Mouse (Mus musculus) left cerebral cortex, adult 18-20 months (tissue): ENCODE data around the gene Sh3rf1. TPM values are rescaled to one million over a fixed set of nuclear protein-coding genes. Genes with fewer than 3 reads are reported as not detected.

Experiments used
- DNase-seq, 2 experiments: peaks; one replicate each; pipeline ENCODE4 v3.0.0; 2021 to 2022; ENCODE audit warnings: low spot score in 2 of 2, mixed read lengths in 1 of 2
- total RNA-seq, 2 experiments: library from RNA; stranded (reverse); gene quantifications; 2 replicates each; pipeline ENCODE4 v1.2.3; 2021

Sh3rf1 gene
- total RNA-seq, 2 experiments from 2014 or later, result 38.7 to 39.5 TPM

DNA sequence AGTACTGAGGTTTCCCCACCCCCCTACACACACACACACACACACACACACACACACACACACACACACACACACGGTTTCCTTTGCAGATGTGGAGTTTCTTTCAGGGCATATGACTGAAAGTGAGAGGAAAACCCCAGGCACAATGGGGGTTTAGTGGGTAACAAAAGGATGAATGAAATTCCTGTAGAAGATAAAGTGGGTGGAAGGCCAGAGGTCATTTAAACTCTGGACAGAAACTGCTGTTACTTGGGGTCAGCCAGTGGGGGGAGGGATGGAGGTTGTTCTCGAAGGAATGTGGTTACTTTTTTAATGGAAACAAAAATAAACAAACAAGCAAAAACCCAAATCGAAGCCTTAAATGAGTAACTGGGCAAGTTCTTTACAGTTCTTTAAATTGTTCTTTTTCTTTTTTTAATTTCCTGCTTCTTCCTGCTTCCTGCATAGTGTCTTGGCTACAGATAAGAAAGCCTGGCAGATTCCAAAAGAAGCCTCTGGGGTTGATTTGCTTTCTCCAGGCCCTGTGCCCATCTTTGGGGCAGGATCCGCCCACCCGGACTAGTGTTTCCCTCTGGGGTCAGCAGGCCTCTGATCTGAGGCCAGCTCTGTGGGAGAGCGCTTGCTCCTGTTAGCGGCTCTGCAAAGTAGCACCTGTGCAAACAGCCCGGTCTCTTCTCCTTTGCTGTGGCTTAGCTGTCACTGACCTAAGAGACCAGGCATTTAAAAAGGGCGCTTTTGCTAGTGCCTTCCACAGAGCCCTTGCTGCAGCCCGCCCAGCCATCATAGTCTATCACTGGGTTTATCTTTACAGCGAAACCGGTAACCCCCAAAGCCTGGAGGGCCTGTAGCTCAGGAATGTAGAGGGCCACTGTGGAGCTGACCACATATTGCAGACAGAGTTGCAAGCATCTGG is 59.8 kb downstream of the Sh3rf1 start:
- DNase-seq, result no peak

DNA sequence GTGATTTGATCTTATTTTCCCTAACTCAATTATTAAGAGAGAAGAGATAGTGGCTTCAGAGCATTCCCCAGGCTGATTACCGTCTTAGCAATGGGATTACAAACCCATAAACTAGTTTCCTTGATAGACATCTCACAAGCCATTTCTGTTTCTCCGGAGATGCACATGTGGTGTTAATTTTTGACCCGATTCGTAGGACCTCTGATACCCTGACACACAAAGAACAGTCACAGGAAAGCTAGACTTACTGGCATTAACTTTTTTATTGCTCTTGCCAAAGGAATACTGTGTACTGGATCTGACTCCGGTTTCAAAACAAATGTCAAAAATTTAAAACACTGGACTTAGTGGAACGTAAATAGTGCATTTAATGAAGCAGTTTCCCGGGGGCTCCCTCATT is 62.2 kb downstream of the Sh3rf1 start:
- no peak for DNase-seq

- no peak for DNase-seq
Measured at GRCm38 (mm10) chr8:61286394-61286793, 62.7 kb downstream of the Sh3rf1 start.

- no peak for DNase-seq
Measured at GRCm38 (mm10) chr8:61286795-61287385, 63.2 kb downstream of the Sh3rf1 start.

GRCm38 (mm10) chr8:61288006-61288566 is 64.4 kb downstream of the Sh3rf1 start:
- no peak for DNase-seq

DNA sequence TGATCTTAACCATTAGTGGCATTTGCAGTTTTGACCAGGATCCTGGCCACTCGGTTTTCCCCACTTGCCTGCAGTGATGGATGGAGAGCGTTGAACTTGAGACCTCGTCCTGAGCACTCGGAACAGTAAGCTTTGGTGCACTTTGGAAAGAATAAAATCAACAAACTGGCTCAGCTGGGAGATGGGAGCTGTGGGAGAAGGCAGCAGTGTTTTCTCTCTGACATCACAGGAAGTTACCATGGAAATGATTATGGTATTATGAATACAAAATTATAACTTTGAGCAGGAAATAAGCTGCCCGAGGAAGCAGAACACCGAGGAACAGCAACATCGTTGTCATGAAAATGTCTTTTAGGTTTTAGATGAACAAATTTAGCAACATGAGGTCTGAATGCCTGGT is 65.0 kb downstream of the Sh3rf1 start:
- DNase-seq, result no peak

- DNase-seq, result no peak
Measured at GRCm38 (mm10) chr8:61295040-61295439, 71.4 kb downstream of the Sh3rf1 start.

DNA sequence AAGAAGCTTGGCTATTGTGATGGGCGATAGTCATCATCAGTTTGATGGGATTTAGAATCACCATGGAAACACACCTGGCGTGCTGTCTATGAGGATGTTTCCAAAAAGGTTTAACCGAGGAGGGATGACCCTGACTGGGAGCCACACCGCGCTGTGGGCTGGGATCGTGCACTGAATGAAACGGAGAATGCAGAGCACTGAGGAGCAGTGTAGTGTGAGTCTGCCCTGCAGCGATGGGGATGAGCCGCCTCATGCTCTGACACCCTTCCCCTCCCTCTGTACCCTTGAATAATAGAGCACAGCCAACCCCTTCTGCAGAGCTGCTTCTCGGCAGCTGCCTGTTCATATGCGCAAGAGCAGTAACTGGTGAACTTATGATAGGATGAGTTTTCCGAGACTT is 71.8 kb downstream of the Sh3rf1 start:
- DNase-seq, result no peak

GRCm38 (mm10) chr8:61298828-61299227 is 75.2 kb downstream of the Sh3rf1 start:
- DNase-seq, result no peak

- DNase-seq, result no peak
Measured at GRCm38 (mm10) chr8:61301298-61302028, 77.8 kb downstream of the Sh3rf1 start.

DNA sequence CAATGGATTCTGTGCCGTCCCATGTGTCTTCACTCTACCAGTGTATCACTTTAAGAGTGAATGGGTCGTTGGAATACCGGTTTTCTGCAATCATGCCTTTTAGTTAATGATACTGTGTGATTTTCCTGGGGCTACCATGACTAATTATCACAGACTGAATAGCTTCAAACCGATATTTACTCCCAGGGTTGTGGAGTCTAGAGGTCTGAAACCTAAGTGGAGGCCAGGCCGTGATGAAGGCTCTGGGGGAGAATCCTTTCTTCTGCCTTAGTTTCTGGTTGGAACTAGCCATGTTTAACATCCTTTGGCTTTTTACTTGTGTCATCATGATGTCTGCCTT is 78.3 kb downstream of the Sh3rf1 start:
- no peak for DNase-seq

- no peak for DNase-seq
Measured at GRCm38 (mm10) chr8:61305451-61306070, 81.9 kb downstream of the Sh3rf1 start.

- DNase-seq, result peak; percentile 38 to 73
Measured at GRCm38 (mm10) chr8:61306501-61307112, 82.9 kb downstream of the Sh3rf1 start.

GRCm38 (mm10) chr8:61308896-61309295 is 85.2 kb downstream of the Sh3rf1 start:
- no peak for DNase-seq

GRCm38 (mm10) chr8:61309530-61310402 is 86.1 kb downstream of the Sh3rf1 start:
- no peak for DNase-seq

GRCm38 (mm10) chr8:61310403-61310871 is 86.8 kb downstream of the Sh3rf1 start:
- DNase-seq, result no peak

- DNase-seq, result no peak
Measured at GRCm38 (mm10) chr8:61313016-61313415, 89.3 kb downstream of the Sh3rf1 start.

DNA sequence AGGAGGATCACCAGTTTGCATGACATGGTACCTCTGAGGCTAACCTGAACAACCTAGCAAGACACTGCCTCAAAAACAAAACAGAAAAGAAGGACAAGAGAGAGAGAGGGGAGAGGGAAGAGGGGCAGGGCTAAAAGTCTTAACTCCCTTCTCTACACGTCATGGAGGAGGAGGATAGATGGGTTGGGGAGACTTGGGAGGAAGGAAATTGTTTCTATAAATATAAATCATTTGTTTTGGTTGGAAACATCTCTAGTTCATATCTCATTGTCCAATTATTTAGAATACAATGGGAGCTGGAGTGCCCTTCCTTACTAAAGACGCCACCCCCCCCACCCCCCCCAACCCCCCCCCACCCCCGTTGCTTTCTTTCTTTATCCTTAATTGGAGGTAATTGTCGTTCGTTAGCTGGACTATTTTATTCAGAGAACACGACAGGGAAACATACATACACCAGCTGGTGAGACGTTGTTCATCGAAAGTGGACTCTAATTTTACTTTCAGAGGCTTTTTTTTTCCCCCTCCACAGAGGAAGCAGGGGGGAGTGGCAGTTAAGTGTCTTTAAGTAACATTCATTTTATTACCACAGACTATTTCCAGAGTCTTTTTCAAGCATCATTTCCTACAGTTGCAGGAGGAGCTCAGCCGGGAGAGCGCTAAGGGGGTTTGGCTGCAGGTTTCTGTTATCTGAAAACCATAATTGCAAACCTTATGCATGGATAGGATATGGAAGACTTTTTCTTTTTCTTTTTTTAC is 92.5 kb downstream of the Sh3rf1 start:
- DNase-seq, result no peak
